Mouse (Mus musculus) megakaryocyte, embryonic 14.5 days (primary cell): Measurements from ENCODE around the gene Slc2a1. TPM values are rescaled to one million over a fixed set of nuclear protein-coding genes. Genes with fewer than 3 reads are reported as not detected.

ENCODE experiments used
- H3K27me3 ChIP-seq: replicated peaks from 2 replicates; pipeline ENCODE3; 2012; ENCODE audit warnings: inconsistent platforms
- H3K36me3 ChIP-seq: replicated peaks from 2 replicates; pipeline ENCODE3; 2012; ENCODE audit warnings: low read length, inconsistent platforms, mixed read lengths
- H3K4me1 ChIP-seq: 2 replicates; pipeline ENCODE4 v1.6.1; 2012; ENCODE audit warnings: inconsistent platforms
- H3K4me3 ChIP-seq: replicated peaks from 2 replicates; pipeline ENCODE3; 2012; ENCODE audit warnings: moderate library complexity, mild to moderate bottlenecking, inconsistent platforms
- H3K9me3 ChIP-seq: 2 replicates; pipeline ENCODE4 v1.6.1; 2012; ENCODE audit warnings: inconsistent platforms
- FLI1 ChIP-seq: IDR thresholded peaks from 2 replicates; pipeline ENCODE4 v1.6.1; 2012; ENCODE audit warnings: low read length, inconsistent platforms, mixed read lengths
- GATA1 ChIP-seq: IDR thresholded peaks from 3 replicates; pipeline ENCODE4 v1.6.1; 2012; ENCODE audit warnings: mixed read lengths, low read length, inconsistent platforms, borderline replicate concordance
- polyA plus RNA-seq: library from polyadenylated mRNA; stranded (reverse); fragments of >175 nt; gene quantifications from 2 replicates; pipeline ENCODE4 v1.2.3, GENCODE M21; 2012; ENCODE audit warnings: low replicate concordance; ENCODE audit not compliant: insufficient read depth

The Slc2a1 gene
- polyA plus RNA-seq, 1 experiment: 116 TPM

DNA sequence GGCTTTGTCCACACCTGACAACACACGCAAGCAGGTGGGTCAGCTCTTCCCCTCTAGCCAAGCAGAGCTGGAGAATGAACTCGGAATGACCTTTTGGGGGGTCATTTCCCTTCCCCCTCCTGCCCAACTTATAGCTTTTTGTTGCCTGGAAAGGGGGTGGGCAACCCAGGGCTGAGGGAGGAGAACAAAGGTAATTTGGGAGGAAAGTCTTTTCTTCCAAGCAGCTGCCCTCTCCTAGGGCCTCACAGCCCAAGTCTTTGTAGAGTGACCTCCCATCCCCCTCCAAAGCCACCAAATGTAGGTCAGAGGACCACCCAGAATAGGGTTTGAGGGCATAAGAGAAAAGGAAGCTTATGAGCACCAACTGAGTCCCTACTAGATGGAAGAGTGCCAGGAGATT is 34.9 kb upstream of the Slc2a1 start:
- Histone ChIP-seq H3K4me3 (no peak overlapping the region), H3K36me3 (no peaks in the 10 kb centered on the region), H3K27me3 (peaks cover 24% of the 10 kb centered on the region), H3K9me3 (peaks cover 4% of the 10 kb centered on the region), H3K4me1 (peaks cover 84% of the 10 kb centered on the region)
- no peak for TF ChIP-seq FLI1
- no peak for TF ChIP-seq GATA1

DNA sequence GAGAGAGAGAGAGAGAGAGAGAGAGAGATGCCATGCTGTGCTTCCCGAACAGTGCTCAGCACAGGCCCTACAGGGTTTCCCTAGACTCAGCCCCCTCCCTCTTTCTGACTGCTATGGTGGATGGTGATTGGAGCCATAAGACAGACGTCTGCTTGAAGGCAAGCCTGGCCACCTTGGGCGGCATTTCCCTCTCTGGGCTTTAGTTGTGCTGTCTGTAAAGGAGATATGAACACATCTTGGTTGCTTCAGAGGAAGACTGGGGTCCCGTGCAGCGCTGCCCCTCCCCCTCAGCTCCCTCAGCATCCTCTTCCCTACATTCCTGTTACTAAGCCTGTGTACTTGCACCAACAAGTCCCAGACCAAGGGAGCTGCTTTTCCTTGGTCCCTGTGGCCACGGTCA is 33.9 kb upstream of the Slc2a1 start:
- peaks cover 77% of the 10 kb centered on the region for H3K4me1 ChIP-seq
- peaks cover 4% of the 10 kb centered on the region for H3K9me3 ChIP-seq
- no peak overlapping the region for H3K4me3 ChIP-seq
- no peaks in the 10 kb centered on the region for H3K36me3 ChIP-seq
- H3K27me3 ChIP-seq: peaks cover 24% of the 10 kb centered on the region
- no peak for TF ChIP-seq FLI1
- TF ChIP-seq GATA1: no peak

DNA sequence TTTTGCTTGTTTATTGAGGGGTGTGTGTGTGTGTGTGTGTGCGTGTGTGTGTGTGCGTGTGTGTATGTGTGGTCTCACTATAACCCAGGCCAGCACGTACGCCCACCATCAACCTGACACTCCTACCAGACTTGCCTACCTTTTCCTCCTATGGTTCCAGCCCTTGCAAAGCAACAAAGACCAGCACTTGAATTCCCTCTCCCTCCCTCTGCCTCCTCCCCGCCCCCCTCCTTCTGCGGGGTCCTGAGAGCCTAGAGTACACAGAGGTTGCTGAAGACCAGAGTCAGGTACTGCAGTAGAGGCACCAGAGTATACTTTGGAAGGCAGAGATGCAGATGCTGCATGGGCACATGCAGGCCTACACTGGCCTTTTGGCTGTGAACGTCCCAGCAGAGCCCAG is 33.2 kb upstream of the Slc2a1 start:
- Histone ChIP-seq H3K4me3 (no peak overlapping the region), H3K36me3 (peaks cover 3% of the 10 kb centered on the region), H3K4me1 (peaks cover 71% of the 10 kb centered on the region), H3K9me3 (peaks cover 9% of the 10 kb centered on the region), H3K27me3 (peaks cover 24% of the 10 kb centered on the region)
- no peak for TF ChIP-seq GATA1
- no peak for TF ChIP-seq FLI1

DNA sequence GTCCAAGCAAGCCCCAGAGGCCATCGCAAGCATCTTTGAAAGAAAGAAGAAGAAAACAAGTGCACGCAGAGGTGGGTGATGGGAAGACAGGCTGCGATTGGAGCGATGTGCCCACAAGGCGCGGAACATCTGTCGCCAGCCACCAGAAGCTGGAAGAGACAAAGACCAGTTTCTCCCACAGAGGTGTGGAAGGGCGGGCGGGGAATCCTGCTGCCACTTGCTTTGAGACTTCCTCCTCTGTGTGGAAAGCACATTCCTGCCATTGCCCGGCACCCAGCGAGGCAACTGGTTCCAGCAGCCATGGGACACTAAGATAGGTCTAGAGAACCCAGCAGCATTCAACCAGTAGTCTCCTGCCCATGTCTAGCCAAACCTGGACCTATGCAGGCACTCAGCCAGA is 32.2 kb upstream of the Slc2a1 start:
- no peak for TF ChIP-seq FLI1
- TF ChIP-seq GATA1: no peak
- Histone ChIP-seq H3K36me3 (peaks cover 11% of the 10 kb centered on the region), H3K9me3 (peaks cover 18% of the 10 kb centered on the region), H3K4me1 (peaks cover 60% of the 10 kb centered on the region), H3K27me3 (peaks cover 24% of the 10 kb centered on the region), H3K4me3 (peak overlapping the region; percentile 89)

DNA sequence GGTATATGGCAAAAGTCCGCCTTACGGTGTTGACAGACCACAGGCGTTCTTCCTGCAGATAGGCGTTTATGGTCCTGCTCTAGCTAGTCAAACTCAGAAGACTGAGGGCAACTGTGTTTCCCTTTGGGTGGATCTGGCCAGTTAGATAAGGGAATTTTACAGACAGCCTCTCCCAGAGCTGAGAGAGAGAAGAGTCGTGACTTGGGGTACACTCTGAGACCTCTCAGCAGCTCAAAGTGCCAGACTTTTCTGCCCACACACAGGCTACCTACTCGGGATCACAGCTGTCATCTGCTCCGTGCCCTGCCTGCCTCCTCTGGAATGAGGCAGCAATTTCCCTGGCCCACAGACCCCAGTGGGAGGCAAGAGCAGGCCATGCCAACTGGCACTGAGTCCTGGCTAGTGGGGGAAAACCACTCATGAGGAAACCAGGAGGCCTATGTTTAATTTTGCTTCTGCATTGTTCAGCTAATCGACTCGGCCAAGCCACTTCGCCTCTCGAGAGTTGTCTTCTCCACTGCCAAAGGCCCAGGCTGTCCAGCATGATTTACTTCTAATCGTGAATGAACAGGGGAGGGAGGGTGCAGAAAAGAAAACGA is 31.3 kb upstream of the Slc2a1 start:
- H3K9me3 ChIP-seq: peaks cover 16% of the 10 kb centered on the region
- peaks cover 17% of the 10 kb centered on the region for H3K27me3 ChIP-seq
- peaks cover 11% of the 10 kb centered on the region for H3K36me3 ChIP-seq
- no peak for TF ChIP-seq FLI1
- peak; percentile 73; the same call in 2 of the 3 replicates for TF ChIP-seq GATA1
- H3K4me3 ChIP-seq: peak overlapping the region; percentile 89
- peaks cover 61% of the 10 kb centered on the region for H3K4me1 ChIP-seq

DNA sequence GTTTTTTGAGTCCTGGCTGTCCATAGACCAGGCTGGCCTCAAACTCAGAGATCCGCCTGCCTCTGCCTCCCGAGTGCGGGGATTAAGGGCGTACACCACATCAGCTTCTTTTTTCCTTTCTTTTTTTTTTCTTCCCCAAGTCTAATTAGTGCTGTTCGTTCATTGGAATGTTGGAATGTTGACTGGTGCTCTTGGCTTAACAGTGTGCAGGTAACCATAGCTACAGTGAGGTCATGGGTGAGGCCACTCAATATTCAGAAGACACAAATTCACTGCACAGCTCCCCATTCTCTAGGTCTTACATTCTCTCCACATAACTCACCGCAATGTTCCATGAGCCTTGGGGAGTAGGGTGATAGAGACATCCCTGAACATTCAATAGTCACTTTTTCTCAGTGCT is 28.6 kb upstream of the Slc2a1 start:
- Histone ChIP-seq H3K9me3 (peaks cover 14% of the 10 kb centered on the region), H3K27me3 (no peaks in the 10 kb centered on the region), H3K4me3 (no peak overlapping the region), H3K4me1 (peaks cover 57% of the 10 kb centered on the region), H3K36me3 (peaks cover 11% of the 10 kb centered on the region)
- TF ChIP-seq GATA1: no peak
- TF ChIP-seq FLI1: no peak

DNA sequence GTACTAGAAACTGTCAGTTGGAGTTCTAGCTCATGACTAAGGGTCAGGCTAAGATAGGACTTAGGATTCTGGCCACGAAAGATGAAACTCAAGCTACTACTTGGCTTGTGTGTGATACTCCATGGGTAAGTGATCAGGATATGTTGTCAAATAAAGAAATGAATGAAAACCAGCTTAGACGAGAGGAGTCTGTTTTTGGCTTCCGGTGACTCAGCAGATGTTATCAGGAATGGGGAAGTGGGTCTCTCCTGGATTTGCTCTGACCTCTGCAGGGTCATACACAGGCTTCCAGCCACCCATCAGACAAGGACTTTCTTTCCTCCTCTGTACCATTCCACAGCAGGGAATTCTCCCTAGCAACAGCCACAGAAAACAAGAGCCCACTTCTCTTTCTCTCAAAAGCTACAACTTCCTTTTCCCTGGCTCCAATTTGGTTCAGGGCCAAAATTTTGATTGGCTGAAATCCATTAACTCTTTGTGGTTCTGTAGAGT is 25.7 kb upstream of the Slc2a1 start:
- Histone ChIP-seq H3K9me3 (peaks cover 14% of the 10 kb centered on the region), H3K4me3 (no peak overlapping the region), H3K36me3 (peaks cover 11% of the 10 kb centered on the region), H3K27me3 (peaks cover 8% of the 10 kb centered on the region), H3K4me1 (peaks cover 28% of the 10 kb centered on the region)
- TF ChIP-seq GATA1 (no peak), FLI1 (no peak)

DNA sequence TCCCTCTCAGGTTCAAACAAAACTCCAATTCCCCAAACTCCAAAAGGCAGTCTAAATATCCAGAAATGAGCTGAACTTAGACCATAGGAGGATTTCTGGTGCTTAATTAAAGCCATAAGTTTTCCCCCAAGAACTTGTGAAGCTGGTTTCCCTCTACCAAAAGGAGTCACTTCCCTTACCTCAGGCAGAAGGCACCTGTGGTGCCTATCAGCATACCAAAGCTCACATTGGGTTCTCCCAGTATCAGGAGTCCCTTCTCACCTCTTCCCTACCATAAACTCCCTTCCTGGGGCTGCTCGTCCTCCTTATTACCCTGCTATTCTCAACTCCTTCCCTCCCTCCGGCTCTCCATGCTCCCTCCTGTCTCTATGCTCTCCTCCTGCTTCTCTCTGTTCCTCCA is 20.1 kb upstream of the Slc2a1 start:
- Histone ChIP-seq H3K4me1 (peaks cover 19% of the 10 kb centered on the region), H3K9me3 (no peaks in the 10 kb centered on the region), H3K4me3 (no peak overlapping the region), H3K27me3 (peaks cover 23% of the 10 kb centered on the region), H3K36me3 (no peaks in the 10 kb centered on the region)
- no peak for TF ChIP-seq GATA1
- no peak for TF ChIP-seq FLI1

DNA sequence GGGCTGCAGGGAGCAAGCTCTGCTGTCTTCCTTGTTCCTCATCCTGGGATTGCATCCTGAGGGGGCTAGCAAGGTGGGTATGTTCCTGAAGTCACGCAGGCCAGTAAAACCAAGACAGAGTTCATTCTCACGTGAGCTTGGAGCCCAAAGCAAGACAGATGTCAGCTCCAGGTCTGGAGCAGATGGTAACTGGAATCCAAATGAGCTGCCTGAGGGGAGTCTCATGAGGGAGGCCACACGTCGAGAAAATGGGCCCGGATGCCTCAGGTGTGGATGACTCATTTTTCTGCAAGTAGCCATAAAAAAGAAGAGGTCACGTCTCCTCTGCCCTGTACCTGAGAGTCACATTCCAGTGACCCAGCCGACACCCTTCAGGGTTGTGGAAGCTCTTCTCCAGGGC is 14.6 kb upstream of the Slc2a1 start:
- TF ChIP-seq FLI1 (no peak), GATA1 (no peak)
- Histone ChIP-seq H3K36me3 (no peaks in the 10 kb centered on the region), H3K4me3 (no peak overlapping the region), H3K27me3 (peaks cover 44% of the 10 kb centered on the region), H3K9me3 (no peaks in the 10 kb centered on the region), H3K4me1 (peaks cover 24% of the 10 kb centered on the region)

DNA sequence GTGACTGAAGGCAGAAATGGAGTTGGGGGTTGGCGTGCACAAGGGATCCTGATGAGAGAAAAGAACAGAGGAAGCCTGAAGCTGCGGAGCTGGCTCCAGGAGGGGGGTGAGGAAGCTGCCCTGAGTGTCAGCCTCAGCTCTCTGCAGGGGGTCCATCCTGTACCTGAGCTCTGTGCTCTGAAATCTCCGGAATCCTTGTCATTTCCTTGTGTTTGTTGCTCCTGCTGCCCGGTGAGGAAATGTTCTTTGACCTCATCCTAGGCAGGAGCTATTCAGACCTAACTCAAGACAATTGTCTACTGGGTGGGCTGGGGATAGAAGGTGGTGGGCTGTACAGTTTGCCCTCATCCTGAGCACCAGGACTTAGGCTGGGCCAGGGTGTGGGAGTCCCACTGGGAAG is 13.5 kb upstream of the Slc2a1 start:
- H3K4me1 ChIP-seq: peaks cover 14% of the 10 kb centered on the region

More for the DNA sequence above, 13.5 kb upstream of the Slc2a1 start:
- peaks cover 39% of the 10 kb centered on the region for H3K27me3 ChIP-seq
- H3K36me3 ChIP-seq: peaks cover 2% of the 10 kb centered on the region
- H3K9me3 ChIP-seq: no peaks in the 10 kb centered on the region
- no peak for TF ChIP-seq GATA1
- no peak for TF ChIP-seq FLI1
- H3K4me3 ChIP-seq: no peak overlapping the region
